Mouse (Mus musculus): ENCODE data around the gene Atrx. TPM values are rescaled to one million over a fixed set of nuclear protein-coding genes. Genes with fewer than 3 reads are reported as not detected.
"Not testable (repeated sequence)": the region's sequence is repeated elsewhere in the genome, so short reads cannot be mapped to it uniquely, and the experiment has no call there.

Gene Atrx
- total RNA-seq (2021) = 10 to 100 TPM; 38.7 to 42.4 TPM
- long read RNA-seq, experiment 1, partial matches to known transcripts = 4 of 10 reads
- long read RNA-seq, experiment 1, other reads (novel, unspliced or antisense) = 6 of 10 reads
- long read RNA-seq, experiment 2, partial matches to known transcripts = 1 of 5 reads
- long read RNA-seq, experiment 2, other reads (novel, unspliced or antisense) = 4 of 5 reads

- Histone ChIP-seq H3K4me3 (peak within 1 kb of the TSS; percentile 87), H3K27ac (peak within 1 kb of the TSS; percentile 91)
- TF ChIP-seq CTCF (IDR thresholded peaks at IDR 0.05) = no peak
- intact Hi-C loops (cut with DNase I) = loop anchor here (5.0 kb wide), 1 partner anchor 83 kb away; the partner anchor contains the start of gene Magt1
- DNase-seq = peak; percentile 78
Measured at GRCm38 (mm10) chrX:105928861-105929477, at the start of gene Atrx. Gene Atrx, minus strand, starts transcription at chrX:105929403.

DNA sequence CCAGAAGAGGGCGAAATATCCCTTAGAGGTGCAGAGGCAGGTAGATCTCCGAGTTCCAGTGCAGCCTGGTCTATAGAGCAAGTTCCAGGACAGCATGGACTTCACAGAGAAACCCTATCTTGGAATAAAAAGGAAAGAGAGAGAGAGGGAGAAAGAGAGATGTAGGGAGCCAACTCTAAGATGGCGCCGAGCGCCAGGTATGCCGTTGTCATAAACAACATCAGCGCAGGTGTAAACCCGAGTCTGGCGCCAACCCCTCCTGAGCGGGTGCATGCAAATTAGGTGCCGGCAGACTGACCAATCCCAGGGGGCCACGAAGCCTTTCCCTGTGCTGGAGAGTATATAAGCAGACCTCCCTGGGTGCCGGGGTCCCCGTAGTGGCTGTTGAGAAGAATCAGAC is 27.9 kb upstream of the Atrx start:
- H3K4me3 ChIP-seq; intact Hi-C loops (cut with DNase I): not testable (repeated sequence)

GRCm38 (mm10) chrX:105953999-105954398 is 24.8 kb upstream of the Atrx start:
- no peak overlapping the region for H3K4me3 ChIP-seq
- no peak for DNase-seq
- H3K27ac ChIP-seq = no peak overlapping the region
- intact Hi-C loops (cut with DNase I) = no loop called here
- no peak for TF ChIP-seq CTCF (IDR thresholded peaks at IDR 0.05)

More for the DNA sequence above, 27.9 kb upstream of the Atrx start:
- DNase-seq, H3K27ac ChIP-seq: not testable (repeated sequence)

- Histone ChIP-seq H3K27ac (no peak overlapping the region), H3K4me3 (no peak overlapping the region)
- no peak for TF ChIP-seq CTCF (IDR thresholded peaks at IDR 0.05)
- intact Hi-C loops (cut with DNase I) = no loop called here
- DNase-seq = no peak
Measured at GRCm38 (mm10) chrX:105946357-105946756, 17.2 kb upstream of the Atrx start.

GRCm38 (mm10) chrX:105939245-105939644 is 10.0 kb upstream of the Atrx start:
- no peak overlapping the region for H3K4me3 ChIP-seq
- TF ChIP-seq CTCF (IDR thresholded peaks at IDR 0.05) = no peak
- H3K27ac ChIP-seq = no peak overlapping the region
- intact Hi-C loops (cut with DNase I) = no loop called here
- no peak for DNase-seq

DNA sequence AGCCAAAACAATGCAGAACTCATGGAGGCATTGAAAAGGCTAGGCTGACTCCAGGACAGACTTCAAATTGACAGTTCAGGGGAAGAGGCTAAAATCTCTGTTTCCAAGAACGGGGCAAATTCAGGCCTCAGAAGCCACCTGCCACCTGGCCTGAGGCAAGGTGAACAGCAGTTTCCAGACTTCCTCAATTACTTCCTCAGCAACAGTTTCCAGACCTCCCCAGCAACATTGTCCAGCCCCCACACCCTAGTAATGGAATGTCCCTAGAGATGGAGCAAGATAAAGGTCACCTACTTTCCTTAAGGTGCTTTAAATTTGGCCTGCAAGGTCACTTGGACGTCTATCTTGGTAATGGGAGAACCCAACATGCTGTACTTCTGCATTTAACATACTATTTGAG is 8.5 kb upstream of the Atrx start:
- Histone ChIP-seq H3K4me3 (no peak overlapping the region), H3K27ac (no peak overlapping the region)
- DNase-seq = no peak
- intact Hi-C loops (cut with DNase I) = no loop called here
- TF ChIP-seq CTCF (IDR thresholded peaks at IDR 0.05) = no peak

GRCm38 (mm10) chrX:105934341-105934740 is 5.1 kb upstream of the Atrx start:
- Histone ChIP-seq H3K27ac (peak overlapping the region; percentile 44; the same call in 1 of the 2 replicates), H3K4me3 (peak overlapping the region; percentile 30; the same call in 1 of the 2 replicates)
- intact Hi-C loops (cut with DNase I) = no loop called here
- no peak for TF ChIP-seq CTCF (IDR thresholded peaks at IDR 0.05)
- peak; percentile 19 for DNase-seq

DNA sequence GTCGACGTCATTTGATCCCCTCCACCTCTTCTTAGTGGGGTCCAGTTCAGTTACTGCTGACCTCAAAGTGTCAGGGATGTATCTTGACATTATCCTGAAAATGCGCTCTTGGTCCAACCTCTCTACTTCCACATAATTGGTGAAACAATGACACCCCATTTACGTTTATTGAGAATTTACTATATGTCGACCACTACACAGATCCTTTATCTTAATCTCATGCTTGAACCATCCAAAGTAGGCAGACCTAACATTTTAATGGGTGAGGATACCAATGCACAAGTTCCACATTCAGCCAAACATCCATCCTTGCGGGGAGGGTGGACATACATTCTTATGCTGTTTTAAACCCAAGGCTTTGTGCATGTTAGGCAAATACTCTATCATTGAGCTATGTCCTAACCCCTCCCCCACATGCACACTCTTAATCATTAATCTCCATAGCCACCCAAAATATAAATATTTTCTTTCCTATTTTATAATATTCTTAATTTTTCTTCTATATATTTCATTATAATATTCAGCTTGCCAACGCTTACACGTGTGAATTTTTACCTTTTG is 355 bp upstream of the Atrx start:
- H3K4me3 ChIP-seq = peak overlapping the region; percentile 87
- H3K27ac ChIP-seq = peak overlapping the region; percentile 91
- no peak for DNase-seq
- no peak for TF ChIP-seq CTCF (IDR thresholded peaks at IDR 0.05)
- intact Hi-C loops (cut with DNase I) = loop anchor here (5.0 kb wide), 1 partner anchor 83 kb away; the partner anchor contains the start of gene Magt1

DNA sequence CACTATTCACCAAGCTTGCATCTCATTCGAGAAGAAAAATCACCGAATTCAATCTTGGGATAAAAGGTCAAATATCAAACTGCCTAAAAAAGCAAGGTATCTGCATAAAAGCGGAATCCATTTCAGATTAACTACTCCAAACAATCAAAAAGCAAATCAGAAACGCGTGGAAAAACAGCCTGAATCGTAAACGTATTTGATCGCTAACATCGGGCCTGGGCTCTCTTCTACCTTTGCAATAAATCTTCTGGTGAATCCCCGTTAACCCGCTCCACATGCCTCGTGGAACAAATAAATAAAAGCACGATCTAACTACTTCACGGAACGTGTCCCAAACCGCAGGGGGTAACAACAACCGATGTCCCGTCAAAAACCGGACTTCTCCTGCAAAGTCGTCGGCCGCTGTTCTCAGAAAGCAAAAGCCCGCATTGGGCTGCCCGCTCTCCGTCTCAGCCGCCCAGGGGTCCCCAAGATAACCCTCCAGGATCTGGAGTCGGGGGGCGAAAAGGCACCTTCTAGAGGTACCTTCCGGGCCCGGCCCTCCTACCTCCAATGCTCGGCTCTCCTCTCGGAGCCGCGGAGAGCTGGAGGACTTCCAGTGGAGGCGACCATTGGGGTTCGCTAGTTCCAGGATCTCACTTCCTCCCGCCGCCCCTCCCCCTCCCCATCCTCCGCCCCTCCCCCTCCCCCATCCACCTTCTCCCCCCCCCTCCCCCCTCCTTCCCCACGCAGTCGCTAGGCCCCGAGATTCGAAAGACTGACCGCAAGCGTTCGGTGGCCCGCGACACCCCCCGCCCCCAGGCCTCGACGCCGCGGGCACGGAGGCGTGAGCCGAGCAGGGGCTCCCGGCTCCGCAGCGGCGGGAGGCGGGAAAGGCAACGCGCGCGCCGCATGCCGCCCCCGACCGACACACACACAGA is 1.0 kb downstream of the Atrx start:
- Histone ChIP-seq H3K27ac (peak overlapping the region; percentile 91), H3K4me3 (peak overlapping the region; percentile 87)
- DNase-seq = peak; percentile 60
- intact Hi-C loops (cut with DNase I) = loop anchor here (5.0 kb wide), 1 partner anchor 84 kb away; the partner anchor contains the start of gene Magt1
- TF ChIP-seq CTCF (IDR thresholded peaks at IDR 0.05) = no peak

DNA sequence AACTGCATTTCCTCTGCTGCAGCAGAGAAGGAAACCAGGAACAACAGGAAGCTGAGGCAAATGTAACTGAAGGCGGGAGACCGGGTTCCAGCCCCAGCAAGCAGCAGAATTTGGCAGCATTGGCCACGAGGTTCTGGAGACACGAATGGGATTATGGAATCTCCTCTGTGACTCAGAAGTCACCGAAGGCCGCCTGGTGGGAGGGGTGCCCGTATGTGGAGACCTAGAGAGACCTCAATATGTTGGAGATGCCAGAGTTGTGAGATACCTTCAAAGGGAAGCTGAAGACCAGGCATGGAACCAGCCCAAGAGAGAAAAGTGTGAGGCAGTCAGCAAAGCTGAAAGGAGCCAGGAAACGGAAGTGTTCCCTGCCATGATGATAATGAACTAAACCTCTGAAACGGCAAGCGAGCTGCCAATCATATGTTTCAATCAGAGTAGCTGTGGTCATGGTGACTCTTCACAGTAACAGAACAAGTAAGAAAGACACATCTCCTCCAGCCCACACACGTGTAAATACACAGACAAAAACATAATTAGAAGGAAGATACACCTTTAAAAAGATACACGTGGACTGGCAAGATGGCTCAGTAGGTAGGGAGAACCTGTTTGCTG is 3.0 kb downstream of the Atrx start:
- DNase-seq = peak; percentile 19
- intact Hi-C loops (cut with DNase I) = loop anchor here (5.0 kb wide), 1 partner anchor 86 kb away; the partner anchor contains the start of gene Magt1
- H3K4me3 ChIP-seq = peak overlapping the region; percentile 19
- 0 out of 2 replicates have a peak overlapping the region, but pooled peaks have one; percentile 1 for H3K27ac ChIP-seq
- no peak for TF ChIP-seq CTCF (IDR thresholded peaks at IDR 0.05)

DNA sequence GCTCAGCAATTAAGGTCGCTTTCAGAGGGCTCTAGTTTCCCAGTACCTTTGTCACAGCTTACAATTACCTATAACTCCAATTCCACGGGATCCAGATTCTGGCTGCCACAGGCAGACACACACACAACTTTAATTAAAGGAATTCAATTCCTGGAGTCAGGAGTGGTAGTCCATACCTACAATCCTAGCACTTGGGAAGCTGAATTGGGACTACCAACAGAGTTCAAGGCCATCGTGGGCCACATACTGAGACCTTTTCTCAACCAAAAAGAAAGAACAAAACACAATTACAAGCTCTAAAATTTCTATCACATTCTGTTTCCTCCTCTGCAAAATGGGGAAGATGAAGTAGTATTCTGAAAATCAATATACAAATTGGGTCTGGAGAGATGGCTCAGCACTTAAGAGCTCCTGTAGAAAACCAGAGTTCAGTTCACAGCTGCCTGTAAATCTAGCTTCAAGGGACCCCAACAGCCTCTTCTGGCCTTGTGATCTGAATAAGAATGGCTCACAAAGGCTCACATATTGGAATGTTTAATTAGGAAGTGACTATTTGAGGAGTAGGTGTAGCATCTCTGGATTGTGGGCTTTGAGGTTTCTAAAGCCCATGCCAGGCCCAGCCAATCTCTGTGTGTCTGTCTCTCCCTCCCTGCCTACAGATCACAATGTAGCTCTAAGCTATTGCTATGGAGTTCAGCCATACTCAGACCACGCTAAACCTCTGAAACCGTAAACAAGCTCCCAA is 4.7 kb downstream of the Atrx start:
- intact Hi-C loops (cut with DNase I) = loop anchor here (5.0 kb wide), 1 partner anchor 88 kb away; the partner anchor contains the start of gene Magt1
- DNase-seq = no peak
- Histone ChIP-seq H3K4me3 (no peak overlapping the region), H3K27ac (no peak overlapping the region)
- TF ChIP-seq CTCF (IDR thresholded peaks at IDR 0.05) = no peak
